Mouse (Mus musculus): ENCODE data around the gene Mob3c. TPM values are rescaled to one million over a fixed set of nuclear protein-coding genes. Genes with fewer than 3 reads are reported as not detected.

Mob3c gene
- total RNA-seq, 2 experiments from 2014 or later: 4.5 to 5.4 TPM

DNA sequence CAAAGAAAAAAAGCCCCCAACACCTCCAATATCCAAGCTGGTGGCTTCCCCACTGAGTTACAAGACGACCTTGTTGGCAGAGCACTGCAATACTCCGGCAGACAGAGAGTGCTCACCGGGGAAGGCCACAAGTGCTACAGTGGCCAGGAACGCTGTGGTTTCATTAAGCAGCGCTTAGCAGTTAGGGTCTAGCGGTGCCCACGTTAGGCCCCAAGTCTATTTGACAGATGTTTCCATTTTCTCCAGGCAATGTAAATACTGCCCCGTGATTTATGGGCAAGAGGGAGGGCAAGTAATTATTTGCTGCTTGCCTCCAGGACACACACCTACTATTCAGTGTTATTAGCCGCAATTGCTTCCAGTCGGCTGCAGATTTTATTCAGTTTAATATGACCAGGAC lies 36.0 kb downstream of the Mob3c start:
- intact Hi-C loops (cut with DNase I): no loop called here
- no peak for DNase-seq (ENCODE audit: low spot score)

DNA sequence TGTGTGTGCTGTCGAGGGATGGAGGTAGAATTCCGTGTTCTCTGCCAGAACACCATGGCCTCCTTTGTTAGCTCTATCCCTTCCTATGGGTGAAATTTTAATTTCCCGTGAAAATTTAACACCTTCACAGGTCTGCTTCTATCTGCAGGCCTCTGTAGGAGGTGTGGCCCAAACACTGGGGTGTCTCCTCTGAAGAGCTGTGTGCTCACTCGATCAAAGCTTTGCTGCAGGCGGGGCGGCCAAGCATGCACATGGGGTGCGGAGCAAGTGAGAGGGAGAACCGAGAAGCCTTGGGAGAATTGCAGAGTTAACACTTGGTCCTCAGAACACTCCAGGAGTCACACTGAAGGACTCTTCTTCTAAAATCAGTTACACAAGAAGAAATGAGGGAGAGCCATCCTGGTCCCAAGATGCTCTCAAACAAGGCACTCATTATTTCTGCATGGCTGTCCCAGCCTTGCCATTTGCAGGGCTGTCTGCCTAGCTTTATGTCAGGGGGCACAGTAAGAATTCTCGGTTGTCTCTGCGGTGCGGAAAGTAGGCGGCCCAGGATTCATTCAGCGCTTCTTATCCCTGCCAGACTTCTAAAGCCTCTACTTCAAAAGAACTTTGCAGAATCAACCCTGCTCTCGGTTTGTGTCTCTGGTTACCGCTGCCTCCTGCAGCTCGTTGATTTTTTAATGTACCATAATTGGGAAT lies 41.8 kb downstream of the Mob3c start:
- no peak for DNase-seq (ENCODE audit: low spot score)
- intact Hi-C loops (cut with DNase I): no loop called here

DNA sequence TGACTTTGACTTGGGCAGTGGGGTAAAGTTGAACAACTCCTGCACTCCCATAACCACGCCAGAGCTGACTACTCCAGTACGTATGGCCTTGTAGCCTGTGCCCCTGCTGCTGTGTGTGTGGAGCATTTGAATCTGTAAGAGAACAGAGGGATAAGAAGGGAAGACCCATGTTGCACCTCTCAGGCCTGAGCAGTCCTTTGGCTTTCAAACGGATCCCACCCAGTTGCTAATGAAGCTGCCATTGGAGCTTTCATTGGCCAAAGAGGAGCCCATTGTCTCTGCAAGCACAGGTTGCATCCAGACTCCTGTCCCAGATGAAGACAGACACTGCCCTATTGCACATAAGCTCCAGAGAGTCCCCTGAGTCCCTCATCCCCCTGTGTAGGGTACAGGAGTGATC lies 45.3 kb downstream of the Mob3c start:
- DNase-seq (ENCODE audit: low spot score): no peak
- intact Hi-C loops (cut with DNase I): no loop called here

DNA sequence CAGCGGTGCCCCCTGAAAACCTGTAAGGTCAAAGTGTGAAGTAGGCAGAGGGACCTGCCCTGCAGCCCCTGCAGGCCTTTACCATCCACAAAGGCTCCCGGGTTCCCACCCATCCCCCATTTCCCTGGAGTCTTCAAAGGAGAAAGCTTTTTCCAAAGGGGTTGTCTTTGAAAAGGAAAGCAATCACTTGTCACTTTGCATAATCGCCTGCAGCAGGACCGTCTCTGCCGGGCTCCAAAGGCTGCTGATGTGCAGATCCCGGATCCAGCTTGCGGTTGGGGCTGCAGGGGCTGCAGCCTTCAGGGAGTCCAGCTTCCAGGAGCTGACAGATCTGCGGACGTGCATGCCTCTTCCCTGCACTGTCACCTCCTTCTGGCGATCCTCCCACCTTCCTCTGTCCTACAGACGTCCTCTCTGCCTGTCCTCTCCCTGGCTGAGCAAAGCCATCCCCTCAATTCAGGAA lies 50.4 kb downstream of the Mob3c start:
- DNase-seq (ENCODE audit: low spot score): no peak
- intact Hi-C loops (cut with DNase I): no loop called here

DNA sequence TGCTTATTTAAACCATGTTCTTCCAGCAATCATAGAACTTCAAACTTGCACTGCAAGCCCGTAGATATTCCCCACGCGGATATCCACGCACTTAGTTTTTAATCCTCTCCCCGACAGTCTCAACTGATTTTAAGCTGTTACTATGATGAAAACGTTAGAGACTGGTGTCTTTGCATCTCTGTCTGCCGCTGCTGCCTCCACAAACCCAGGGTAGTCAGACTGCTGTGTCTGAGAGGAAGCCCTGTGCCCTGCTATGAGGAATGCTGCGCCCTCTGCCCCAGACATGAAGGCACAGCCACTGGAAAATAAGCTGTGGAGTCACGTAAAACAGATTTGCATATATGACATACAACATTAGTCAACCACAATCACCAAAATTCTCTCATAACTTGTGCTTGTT lies 50.9 kb downstream of the Mob3c start:
- intact Hi-C loops (cut with DNase I): no loop called here
- no peak for DNase-seq (ENCODE audit: low spot score)

DNA sequence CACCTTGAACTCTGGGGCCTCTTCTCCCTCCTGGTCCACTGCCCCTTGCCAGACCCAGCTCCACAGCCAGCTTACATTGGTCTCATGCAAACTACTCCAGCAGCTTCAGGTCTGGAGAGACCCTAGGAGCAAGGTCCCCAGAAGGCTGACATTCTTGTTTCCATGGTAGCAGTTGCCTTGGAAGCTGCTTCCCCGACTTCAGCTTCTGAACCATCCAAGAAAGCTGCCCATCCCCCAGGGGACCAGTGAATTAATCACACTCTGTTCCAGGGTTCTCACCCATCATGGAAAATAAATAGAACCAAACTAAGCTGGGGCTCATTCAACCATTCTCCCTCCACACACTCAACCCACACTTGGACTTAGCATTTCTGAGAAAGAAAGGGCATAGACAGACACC lies 53.3 kb downstream of the Mob3c start:
- intact Hi-C loops (cut with DNase I): no loop called here
- DNase-seq (ENCODE audit: low spot score): no peak

DNA sequence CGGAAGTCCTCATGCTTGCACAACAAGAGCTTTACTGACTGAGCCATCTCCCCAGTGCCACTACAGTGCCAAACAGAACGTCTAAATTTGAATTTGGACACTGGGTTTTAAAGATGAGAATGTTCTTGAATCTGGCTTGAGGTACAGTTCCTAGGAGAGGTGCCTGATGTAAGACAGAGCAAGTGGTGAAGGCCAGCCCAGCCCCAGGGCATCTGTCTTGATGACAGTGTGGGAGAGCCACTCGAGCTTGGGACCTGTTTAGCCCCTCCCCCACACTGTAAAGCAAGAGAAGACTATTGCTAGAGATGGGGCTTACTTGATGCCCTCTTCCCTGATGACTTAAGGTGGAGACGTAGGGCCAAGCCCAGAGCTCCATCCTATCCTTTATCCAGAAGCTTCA lies 54.3 kb downstream of the Mob3c start:
- no peak for DNase-seq (ENCODE audit: low spot score)
- intact Hi-C loops (cut with DNase I): no loop called here

DNA sequence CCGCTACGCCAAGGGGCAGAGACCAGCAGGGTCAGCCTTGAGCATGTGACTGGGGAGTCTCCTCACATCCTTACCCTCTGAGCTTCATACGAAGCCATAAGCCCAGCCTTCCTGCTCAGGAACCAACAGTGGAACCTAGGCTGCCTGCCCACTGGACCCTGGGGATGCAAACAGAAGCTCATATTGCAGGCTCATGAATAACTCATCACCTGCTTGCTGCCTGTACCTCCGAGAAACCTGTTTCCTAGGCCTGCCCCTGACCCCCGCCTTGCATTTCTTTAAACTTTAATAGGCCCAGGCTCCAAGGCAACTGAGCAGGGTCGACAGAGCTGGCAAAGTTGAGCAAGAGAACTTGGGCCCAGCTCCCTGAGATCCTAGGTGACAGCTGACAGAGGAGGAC lies 56.1 kb downstream of the Mob3c start, which contains the start of gene Kncn:
Kncn (plus strand) TSS at position 379 of the 400 bp plus-strand sequence.
- DNase-seq (ENCODE audit: low spot score): no peak
- intact Hi-C loops (cut with DNase I): no loop called here

Other genes with a start within 250 kb of the Mob3c start
- not detected for gene Cyp4a32, start 227.1 kb upstream of the Mob3c start, total RNA-seq (2021)
- gene Cyp4b1, start 180.4 kb upstream of the Mob3c start, total RNA-seq (2021): 10 to 100 TPM; 22.8 to 27.9 TPM
- gene Efcab14, start 90.3 kb upstream of the Mob3c start, total RNA-seq (2021): 10 to 100 TPM; 33.4 to 37.0 TPM
- gene Tex38, start 47.1 kb upstream of the Mob3c start, total RNA-seq (2021): under 1 TPM; 0.55 to 0.78 TPM
- gene Atpaf1, start 43.3 kb upstream of the Mob3c start, total RNA-seq (2021): 10 to 100 TPM; 78.8 to 79.6 TPM
- gene Mknk1, start 11.1 kb downstream of the Mob3c start, total RNA-seq (2021): 10 to 100 TPM; 19.8 to 21.9 TPM
- gene Kncn, start 56.3 kb downstream of the Mob3c start, total RNA-seq (2021): not detected
- not detected for gene 6430628N08Rik, start 62.6 kb downstream of the Mob3c start, total RNA-seq (2021)
- gene Dmbx1, start 111.8 kb downstream of the Mob3c start, total RNA-seq (2021): not detected
- gene Faah, start 189.8 kb downstream of the Mob3c start, total RNA-seq (2021): under 1 TPM; 0.13 to 0.17 TPM
- gene Nsun4, start 225.8 kb downstream of the Mob3c start, total RNA-seq (2021): 10 to 100 TPM; 24.5 to 27.9 TPM
- 1,000 to 10,000 TPM; 1,988 to 2,066 TPM for gene Uqcrh, start 247.0 kb downstream of the Mob3c start, total RNA-seq (2021)
- 10 to 100 TPM; 24.6 to 29.4 TPM for gene Lrrc41, start 247.2 kb downstream of the Mob3c start, total RNA-seq (2021)